Mouse (Mus musculus) embryonic facial prominence, embryonic 12.5 days (tissue): ENCODE data around the gene Mrps34. TPM values are rescaled to one million over a fixed set of nuclear protein-coding genes. Genes with fewer than 3 reads are reported as not detected.

Experiments used
- ATAC-seq: fragments of 200-750 bp; cut with Nextera tagmentation; 2 replicates; pipeline ENCODE4 v1.8.0; 2017; ENCODE audit not compliant: insufficient number of reproducible peaks, insufficient read depth, low FRiP score, low TSS enrichment
- H3K27ac ChIP-seq: fragments of 300-500 bp; sonication (generic); 2 replicates; pipeline ENCODE4 v1.5.1; 2016; ENCODE audit warnings: mild to moderate bottlenecking
- H3K27me3 ChIP-seq: fragments of 300-500 bp; sonication (generic); 2 replicates; pipeline ENCODE4 v1.6.1; 2016; ENCODE audit warnings: mild to moderate bottlenecking, moderate library complexity
- H3K36me3 ChIP-seq: fragments of 300-500 bp; sonication (generic); 2 replicates; pipeline ENCODE4 v1.6.1; 2016; ENCODE audit warnings: mild to moderate bottlenecking
- H3K4me1 ChIP-seq: fragments of 300-500 bp; sonication (generic); 2 replicates; pipeline ENCODE4 v1.6.1; 2016
- H3K4me2 ChIP-seq: fragments of 300-500 bp; sonication (generic); replicated peaks from 2 replicates; pipeline ENCODE4 v1.6.1; 2016; ENCODE audit warnings: mild to moderate bottlenecking, moderate library complexity
- H3K4me3 ChIP-seq: fragments of 300-500 bp; sonication (generic); 2 replicates; pipeline ENCODE4 v1.5.1; 2016; ENCODE audit warnings: mild to moderate bottlenecking
- H3K9ac ChIP-seq: fragments of 300-500 bp; sonication (generic); 2 replicates; pipeline ENCODE4 v1.6.1; 2016; ENCODE audit warnings: mild to moderate bottlenecking, moderate library complexity
- H3K9me3 ChIP-seq: fragments of 300-500 bp; sonication (generic); 2 replicates; pipeline ENCODE4 v1.6.1; 2016; ENCODE audit warnings: mild to moderate bottlenecking, moderate library complexity
- WGBS: fragments of 180-500 bp; shearing (Covaris S2); methylation state at CpG from one replicate; pipeline ENCODE4 v1.1.7; 2016; 5-methylcytosine and 5-hydroxymethylcytosine counted together
- polyA plus RNA-seq: library from polyadenylated mRNA; unstranded; fragments of >200 nt; fragmentation: Nextera tagmentation; extraction: Ambion mirVana; gene quantifications from 2 replicates; pipeline ENCODE4 v1.2.1, GENCODE M21; 2016

Mrps34 gene
- polyA plus RNA-seq, 1 experiment from 2014 or later: 99.6 TPM

- 89% methylated on average over 8 of the region's 8 CpGs for WGBS
Measured at GRCm38 (mm10) chr17:24860076-24860475, 34.8 kb upstream of the Mrps34 start.

DNA sequence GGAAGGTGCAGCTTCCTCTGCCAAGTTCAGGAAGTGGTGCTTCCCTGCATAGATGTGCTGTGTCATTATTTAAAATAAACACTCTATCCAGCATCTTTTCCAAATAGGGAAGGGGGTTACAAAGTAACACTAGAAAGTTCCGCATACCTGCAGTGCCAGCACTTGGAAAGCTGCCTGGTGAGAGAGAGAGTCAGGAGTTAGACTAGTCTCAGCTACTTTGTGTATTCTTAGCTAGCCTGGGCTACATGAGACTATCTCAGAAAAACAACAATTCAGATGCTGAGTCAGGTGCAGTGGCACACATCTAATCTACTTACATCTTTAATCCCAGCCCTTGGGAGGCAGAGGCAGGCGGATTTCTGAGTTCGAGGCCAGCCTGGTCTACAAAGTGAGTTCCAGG, 33.1 kb upstream of the Mrps34 start:
- no peak for ATAC-seq
- H3K9me3 ChIP-seq: no peaks in the 10 kb centered on the region

More at GRCm38 (mm10) chr17:24860076-24860475, 34.8 kb upstream of the Mrps34 start:
- Histone ChIP-seq H3K36me3 (peaks cover 41% of the 10 kb centered on the region; the same call in 1 of the 2 replicates), H3K4me1 (no peaks in the 10 kb centered on the region), H3K27me3 (no peaks in the 10 kb centered on the region), H3K9ac (no peak overlapping the region), H3K27ac (no peak overlapping the region), H3K9me3 (no peaks in the 10 kb centered on the region), H3K4me2 (no peak overlapping the region), H3K4me3 (no peak overlapping the region)
- ATAC-seq: no peak

DNA sequence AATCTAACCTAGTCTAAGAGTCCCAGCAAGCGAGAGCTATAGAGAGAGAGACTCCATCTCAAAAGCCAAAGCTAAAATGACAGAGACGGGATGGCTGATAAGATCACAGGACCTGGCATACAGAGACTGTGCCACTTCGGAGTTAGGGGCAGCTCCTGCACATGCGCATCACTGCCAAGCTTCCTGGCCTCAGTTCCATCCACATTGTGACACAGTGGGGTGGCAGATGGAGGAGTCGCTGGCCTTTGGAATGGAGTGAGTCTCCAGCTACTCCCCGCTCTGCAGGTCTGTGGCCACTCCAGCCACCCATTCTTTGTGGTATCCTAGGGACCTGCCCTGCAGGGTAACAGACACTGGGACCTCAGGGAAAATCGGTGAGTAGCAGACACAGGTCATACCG, 29.1 kb upstream of the Mrps34 start, which contains the start of gene Igfals:
Gene Igfals, plus strand, starts transcription at position 222 of the 400 bp plus-strand sequence.
- no peak within 1 kb of the TSS for H3K4me2 ChIP-seq
- no peaks in the 10 kb centered on the region for H3K4me1 ChIP-seq
- 88% methylated on average over 8 of the region's 8 CpGs for WGBS
- H3K27me3 ChIP-seq: no peaks in the 10 kb centered on the region
- H3K9ac ChIP-seq: no peak within 1 kb of the TSS
- no peak within 1 kb of the TSS for H3K4me3 ChIP-seq
- ATAC-seq: no peak
- no peak within 1 kb of the TSS for H3K27ac ChIP-seq
- peaks cover 28% of the 10 kb centered on the region; the same call in 1 of the 2 replicates for H3K36me3 ChIP-seq
- no peaks in the 10 kb centered on the region for H3K9me3 ChIP-seq

More for the DNA sequence above, 33.1 kb upstream of the Mrps34 start:
- no peaks in the 10 kb centered on the region for H3K27me3 ChIP-seq
- no peak overlapping the region for H3K4me2 ChIP-seq
- 88% methylated on average over 3 of the region's 3 CpGs for WGBS
- peaks cover 40% of the 10 kb centered on the region; the same call in 1 of the 2 replicates for H3K36me3 ChIP-seq
- no peak overlapping the region for H3K4me3 ChIP-seq
- H3K9ac ChIP-seq: no peak overlapping the region
- H3K27ac ChIP-seq: no peak overlapping the region
- H3K4me1 ChIP-seq: no peaks in the 10 kb centered on the region

DNA sequence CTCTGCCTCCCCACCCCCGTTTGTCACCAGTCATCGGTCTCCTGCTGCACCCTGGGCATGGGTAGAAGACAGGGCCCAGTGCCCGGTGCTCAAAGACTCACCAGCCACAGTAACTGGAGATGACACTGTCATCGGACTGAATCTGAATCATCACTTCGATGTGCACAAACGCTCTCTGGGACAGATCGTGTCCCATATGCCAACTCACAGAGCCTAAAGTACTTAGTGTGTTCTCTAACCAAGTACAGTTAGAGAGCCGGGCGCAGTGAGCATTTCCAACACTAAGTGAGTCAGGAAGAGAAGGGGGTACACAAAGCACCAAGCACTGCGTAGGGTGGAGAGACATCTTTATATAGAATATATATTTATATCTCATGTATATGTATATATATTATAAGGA, 27.0 kb upstream of the Mrps34 start:
- Histone ChIP-seq H3K27me3 (no peaks in the 10 kb centered on the region), H3K4me1 (no peaks in the 10 kb centered on the region), H3K9ac (no peak overlapping the region), H3K9me3 (no peaks in the 10 kb centered on the region), H3K36me3 (peaks cover 11% of the 10 kb centered on the region; the same call in 1 of the 2 replicates), H3K4me2 (no peak overlapping the region), H3K4me3 (no peak overlapping the region), H3K27ac (no peak overlapping the region)
- 91% methylated on average over 10 of the region's 10 CpGs for WGBS
- no peak for ATAC-seq

DNA sequence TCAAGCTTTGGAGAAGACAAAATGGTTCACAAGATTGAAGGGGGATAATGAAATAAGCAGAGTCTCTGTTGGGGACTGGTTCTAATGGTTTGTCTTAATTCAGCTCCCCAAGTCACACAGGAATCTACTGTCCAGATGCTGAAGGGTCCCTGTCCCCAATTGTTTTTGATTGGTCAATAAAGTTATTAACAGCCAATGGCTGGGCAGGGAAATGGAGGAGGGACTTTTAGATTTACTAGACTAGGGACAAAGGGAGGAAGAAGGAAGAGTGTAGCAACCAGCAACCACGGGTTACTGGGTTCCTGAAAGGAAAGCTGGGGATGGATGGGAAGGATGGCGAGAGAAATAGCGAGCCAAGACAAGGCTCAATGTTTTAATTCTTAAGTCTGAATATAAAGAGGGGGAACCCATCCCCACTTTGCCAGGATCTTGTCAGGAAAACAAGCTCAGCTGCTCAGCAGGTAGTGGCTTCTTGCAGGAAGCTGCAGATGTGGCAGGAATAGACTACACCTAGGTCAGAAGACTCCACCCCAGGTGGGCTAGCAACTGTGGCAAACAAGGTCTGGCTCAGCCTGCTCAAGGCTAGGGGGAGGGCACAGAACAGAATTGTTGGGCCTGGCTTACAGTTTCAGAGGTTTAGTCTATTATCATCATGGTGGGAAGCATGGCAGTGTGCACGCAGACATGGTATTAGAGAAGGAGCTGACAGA, 21.1 kb upstream of the Mrps34 start:
- no peak overlapping the region for H3K27ac ChIP-seq
- no peak overlapping the region for H3K4me3 ChIP-seq
- no peaks in the 10 kb centered on the region for H3K36me3 ChIP-seq
- no peaks in the 10 kb centered on the region; the same call in 1 of the 2 replicates for H3K4me1 ChIP-seq
- no peak for ATAC-seq
- no peaks in the 10 kb centered on the region for H3K9me3 ChIP-seq
- no peak overlapping the region for H3K9ac ChIP-seq
- H3K27me3 ChIP-seq: no peaks in the 10 kb centered on the region
- no peak overlapping the region for H3K4me2 ChIP-seq
- 48% methylated on average over 4 of the region's 4 CpGs for WGBS

GRCm38 (mm10) chr17:24874405-24874745, 20.5 kb upstream of the Mrps34 start:
- WGBS: 58% methylated on average over 1 of the region's 1 CpGs
- Histone ChIP-seq H3K9me3 (no peaks in the 10 kb centered on the region), H3K27me3 (no peaks in the 10 kb centered on the region), H3K4me1 (no peaks in the 10 kb centered on the region; the same call in 1 of the 2 replicates), H3K27ac (no peak overlapping the region), H3K9ac (no peak overlapping the region), H3K4me2 (no peak overlapping the region), H3K36me3 (no peaks in the 10 kb centered on the region), H3K4me3 (no peak overlapping the region)
- ATAC-seq: no peak

- Histone ChIP-seq H3K36me3 (no peaks in the 10 kb centered on the region), H3K4me1 (no peaks in the 10 kb centered on the region; the same call in 1 of the 2 replicates), H3K9ac (no peak overlapping the region), H3K4me2 (no peak overlapping the region), H3K27me3 (no peaks in the 10 kb centered on the region), H3K27ac (no peak overlapping the region), H3K4me3 (no peak overlapping the region), H3K9me3 (no peaks in the 10 kb centered on the region)
- no peak for ATAC-seq
- 80% methylated on average over 8 of the region's 8 CpGs for WGBS
Measured at GRCm38 (mm10) chr17:24874989-24875388, 19.9 kb upstream of the Mrps34 start.

DNA sequence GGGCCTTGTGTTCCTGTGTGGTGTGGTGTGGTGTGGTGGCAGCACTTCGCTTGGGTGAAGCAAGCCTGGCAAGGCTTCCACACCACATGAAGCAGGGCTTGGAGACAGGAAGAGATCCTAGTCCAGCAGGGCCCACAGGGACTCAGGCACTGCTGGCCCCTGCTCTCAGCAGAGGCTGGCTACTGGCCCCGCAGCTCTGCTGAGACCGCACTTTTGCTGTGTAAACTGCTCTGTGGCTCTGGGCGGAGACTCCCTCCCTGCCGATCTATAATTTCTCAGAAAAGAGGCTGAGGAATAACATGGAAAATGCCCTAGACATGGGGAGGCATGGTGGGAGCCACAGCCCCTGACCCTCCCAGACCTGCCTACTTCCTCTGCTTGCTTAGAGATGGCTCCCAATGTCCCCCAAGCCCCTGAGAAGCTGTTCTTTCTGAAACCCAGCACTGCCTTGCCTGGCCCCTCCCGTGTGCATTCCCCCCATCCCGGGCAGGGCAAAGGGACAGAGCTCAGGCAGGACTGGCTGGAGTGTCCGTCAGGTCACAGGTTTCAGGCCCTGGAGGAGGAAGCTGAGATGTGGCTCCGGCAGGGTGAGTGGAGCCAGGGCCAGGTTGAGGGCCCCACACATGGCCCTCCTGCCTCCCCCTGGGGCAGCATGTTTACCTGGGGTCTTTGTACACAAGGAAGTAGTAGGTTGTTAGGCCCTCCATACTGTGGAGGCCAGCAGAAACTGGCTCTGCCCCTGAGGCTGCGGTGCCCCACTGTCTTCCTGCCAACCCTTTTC, 17.4 kb upstream of the Mrps34 start:
- Histone ChIP-seq H3K9me3 (no peaks in the 10 kb centered on the region), H3K36me3 (peaks cover 3% of the 10 kb centered on the region), H3K4me2 (no peak overlapping the region), H3K4me3 (no peak overlapping the region), H3K9ac (peak overlapping the region; percentile 31), H3K27ac (no peak overlapping the region; the same call in 1 of the 2 replicates), H3K4me1 (peaks cover 3% of the 10 kb centered on the region; the same call in 1 of the 2 replicates), H3K27me3 (no peaks in the 10 kb centered on the region)
- ATAC-seq: no peak
- 51% methylated on average over 10 of the region's 10 CpGs for WGBS

DNA sequence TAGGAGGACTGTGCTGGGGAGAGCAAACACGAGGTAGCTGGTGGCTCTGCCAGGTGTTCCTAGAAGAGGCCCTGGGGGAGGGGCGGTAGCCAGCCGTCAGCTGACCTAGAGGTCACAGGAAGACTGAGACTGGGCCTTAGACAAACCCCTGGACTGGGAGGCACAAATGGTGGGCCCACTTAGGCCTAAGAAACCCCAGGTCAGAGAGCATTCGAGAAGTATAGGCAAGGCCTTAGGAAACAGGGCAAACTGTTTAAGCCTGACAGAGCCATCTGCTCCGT, 16.9 kb upstream of the Mrps34 start:
- Histone ChIP-seq H3K4me1 (peaks cover 3% of the 10 kb centered on the region; the same call in 1 of the 2 replicates), H3K9me3 (no peaks in the 10 kb centered on the region), H3K9ac (no peak overlapping the region), H3K4me2 (no peak overlapping the region), H3K4me3 (no peak overlapping the region), H3K36me3 (peaks cover 9% of the 10 kb centered on the region), H3K27me3 (no peaks in the 10 kb centered on the region), H3K27ac (no peak overlapping the region)
- WGBS: 31% methylated on average over 5 of the region's 5 CpGs
- no peak for ATAC-seq

DNA sequence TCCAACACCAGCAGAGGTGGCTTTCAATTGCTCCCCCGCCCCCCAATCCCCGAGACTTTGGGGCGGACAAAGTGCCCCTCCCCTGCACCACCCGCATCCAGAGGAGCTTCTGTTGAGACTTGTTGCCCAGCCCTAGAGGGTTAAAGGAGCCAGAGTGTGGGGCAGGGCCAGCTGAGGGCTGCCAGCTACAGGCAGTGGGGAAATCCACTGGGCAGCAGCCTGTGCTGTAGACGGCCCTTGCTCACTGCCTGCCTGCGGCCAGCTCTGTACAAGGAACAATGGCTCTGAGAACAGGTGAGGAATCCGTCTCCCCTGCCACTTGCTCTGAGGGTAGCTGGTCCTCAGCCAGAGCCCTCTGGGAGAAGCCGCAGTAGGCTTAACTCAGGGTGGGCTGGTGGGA, 16.4 kb upstream of the Mrps34 start:
- ATAC-seq: no peak
- Histone ChIP-seq H3K27me3 (no peaks in the 10 kb centered on the region), H3K4me2 (no peak overlapping the region), H3K9ac (no peak overlapping the region), H3K9me3 (no peaks in the 10 kb centered on the region), H3K4me3 (no peak overlapping the region), H3K4me1 (peaks cover 3% of the 10 kb centered on the region; the same call in 1 of the 2 replicates), H3K27ac (no peak overlapping the region), H3K36me3 (peaks cover 14% of the 10 kb centered on the region)
- WGBS: 67% methylated on average over 8 of the region's 8 CpGs

DNA sequence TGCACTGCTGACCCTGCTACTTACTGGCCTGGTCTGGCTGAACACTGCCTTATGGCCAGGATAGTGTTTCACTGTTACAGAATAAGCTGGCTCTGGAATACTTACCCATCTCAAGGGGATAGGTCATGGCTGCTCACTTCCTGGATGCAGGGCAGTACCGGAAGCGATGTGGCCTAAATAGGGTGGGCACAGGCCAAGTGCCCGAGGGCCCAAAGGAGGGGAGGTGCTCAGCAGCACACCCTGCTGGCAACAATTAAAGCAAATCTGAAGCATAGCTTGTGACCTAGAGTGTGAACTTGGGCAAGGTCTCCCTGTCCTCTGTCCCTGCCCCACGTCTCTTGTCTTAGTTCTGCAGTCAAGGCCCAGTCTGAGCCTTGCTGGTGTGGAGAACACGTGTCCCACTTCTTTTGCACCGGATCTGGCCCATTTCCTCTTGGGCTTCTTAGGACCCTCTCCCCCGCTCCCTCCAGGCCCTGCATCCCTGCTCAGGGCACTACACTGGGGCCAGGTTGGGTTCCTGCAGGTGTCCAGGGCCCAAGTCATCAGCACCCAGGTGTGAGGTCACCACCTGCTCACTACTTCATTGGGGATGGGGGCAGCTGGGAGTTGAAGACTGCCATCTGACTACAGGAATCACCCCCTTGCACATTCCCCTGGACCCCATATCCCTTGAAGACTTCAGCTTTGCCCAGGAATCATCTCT, 13.0 kb upstream of the Mrps34 start:
- WGBS: 36% methylated on average over 7 of the region's 7 CpGs
- Histone ChIP-seq H3K4me3 (no peak overlapping the region), H3K27me3 (no peaks in the 10 kb centered on the region), H3K36me3 (peaks cover 17% of the 10 kb centered on the region), H3K4me2 (no peak overlapping the region), H3K4me1 (peaks cover 13% of the 10 kb centered on the region), H3K27ac (no peak overlapping the region), H3K9ac (no peak overlapping the region), H3K9me3 (no peaks in the 10 kb centered on the region)
- no peak for ATAC-seq
